Mouse (Mus musculus): ENCODE measurements around the gene Tex9. TPM values are rescaled to one million over a fixed set of nuclear protein-coding genes. Genes with fewer than 3 reads are reported as not detected.
A peak's percentile ranks its signal among the peaks of the same experiment; 100 is the strongest.

The Tex9 gene
- 3.0 and 3.4 TPM in 2 replicates for polyA plus RNA-seq (2012; rRNA removed)

GRCm38 (mm10) chr9:72492194-72492565 is at the start of gene Tex9:
Gene Tex9 (minus strand): TSS chr9:72492212.
- Histone ChIP-seq H3K4me1 (ENCODE audit: control insufficient read depth, insufficient read depth, low read length) (peaks cover 3% of the 10 kb centered on the region; the same call in 1 of the 2 replicates), H3K27ac (ENCODE audit: insufficient read depth, low read depth, low read length) (0 out of 2 replicates have a peak within 1 kb of the TSS, but pooled peaks have one; percentile 13), H3K36me3 (ENCODE audit: control insufficient read depth, insufficient read depth, low read length) (no peaks in the 10 kb centered on the region), H3K4me3 (ENCODE audit: insufficient read depth, low read depth, low read length) (peak within 1 kb of the TSS; percentile 95), H3K27me3 (replicated peaks; ENCODE audit: control insufficient read depth, insufficient read depth, low read length) (no peaks in the 10 kb centered on the region)
- DNase-seq = no peak
- 9% methylated on average over 6 of the region's 6 CpGs for WGBS
- TF ChIP-seq CTCF (conservative IDR thresholded peaks at IDR 0.05; ENCODE audit: insufficient read depth, insufficient read length, low read depth, low read length) (no peak), POLR2A (IDR thresholded peaks at IDR 0.05; ENCODE audit: low read depth, low read length) (no peak)

GRCm38 (mm10) chr9:72537086-72537485 is 45.1 kb upstream of the Tex9 start:
- DNase-seq = peak; percentile 43
- 29% methylated on average over 1 of the region's 1 CpGs for whole genome bisulfite sequencing
- TF ChIP-seq CTCF (conservative IDR thresholded peaks at IDR 0.05; ENCODE audit: insufficient read depth, insufficient read length, low read depth, low read length) = no peak
- no peak for TF ChIP-seq POLR2A (IDR thresholded peaks at IDR 0.05; ENCODE audit: low read depth, low read length)

GRCm38 (mm10) chr9:72535394-72535793 is 43.4 kb upstream of the Tex9 start:
- TF ChIP-seq CTCF (conservative IDR thresholded peaks at IDR 0.05; ENCODE audit: insufficient read depth, insufficient read length, low read depth, low read length) (no peak), POLR2A (IDR thresholded peaks at IDR 0.05; ENCODE audit: low read depth, low read length) (no peak)
- Histone ChIP-seq H3K27ac (ENCODE audit: insufficient read depth, low read depth, low read length) (no peak overlapping the region), H3K27me3 (replicated peaks; ENCODE audit: control insufficient read depth, insufficient read depth, low read length) (no peaks in the 10 kb centered on the region), H3K4me1 (ENCODE audit: control insufficient read depth, insufficient read depth, low read length) (peaks cover 7% of the 10 kb centered on the region; the same call in 1 of the 2 replicates), H3K36me3 (ENCODE audit: control insufficient read depth, insufficient read depth, low read length) (no peaks in the 10 kb centered on the region), H3K4me3 (ENCODE audit: insufficient read depth, low read depth, low read length) (no peak overlapping the region)
- DNase-seq = no peak
- 45% methylated on average over 3 of the region's 3 CpGs for WGBS

More at GRCm38 (mm10) chr9:72537086-72537485, 45.1 kb upstream of the Tex9 start:
- Histone ChIP-seq H3K4me1 (ENCODE audit: control insufficient read depth, insufficient read depth, low read length) (no peaks in the 10 kb centered on the region; the same call in 1 of the 2 replicates), H3K36me3 (ENCODE audit: control insufficient read depth, insufficient read depth, low read length) (no peaks in the 10 kb centered on the region), H3K27me3 (replicated peaks; ENCODE audit: control insufficient read depth, insufficient read depth, low read length) (no peaks in the 10 kb centered on the region), H3K4me3 (ENCODE audit: insufficient read depth, low read depth, low read length) (no peak overlapping the region), H3K27ac (ENCODE audit: insufficient read depth, low read depth, low read length) (no peak overlapping the region)

- no peak for DNase-seq
- Histone ChIP-seq H3K4me1 (ENCODE audit: control insufficient read depth, insufficient read depth, low read length) (peaks cover 7% of the 10 kb centered on the region; the same call in 1 of the 2 replicates), H3K27me3 (replicated peaks; ENCODE audit: control insufficient read depth, insufficient read depth, low read length) (no peaks in the 10 kb centered on the region), H3K4me3 (ENCODE audit: insufficient read depth, low read depth, low read length) (no peak overlapping the region), H3K36me3 (ENCODE audit: control insufficient read depth, insufficient read depth, low read length) (no peaks in the 10 kb centered on the region), H3K27ac (ENCODE audit: insufficient read depth, low read depth, low read length) (no peak overlapping the region)
- TF ChIP-seq POLR2A (IDR thresholded peaks at IDR 0.05; ENCODE audit: low read depth, low read length) = no peak
- no peak for TF ChIP-seq CTCF (conservative IDR thresholded peaks at IDR 0.05; ENCODE audit: insufficient read depth, insufficient read length, low read depth, low read length)
- WGBS = 61% methylated on average over 2 of the region's 2 CpGs
Measured at GRCm38 (mm10) chr9:72534985-72535384, 43.0 kb upstream of the Tex9 start.

GRCm38 (mm10) chr9:72533089-72533415 is 41.0 kb upstream of the Tex9 start:
- H3K4me1 ChIP-seq (ENCODE audit: control insufficient read depth, insufficient read depth, low read length) = peaks cover 7% of the 10 kb centered on the region; the same call in 1 of the 2 replicates
- 0% methylated on average over 2 of the region's 2 CpGs for WGBS
- no peaks in the 10 kb centered on the region for H3K27me3 ChIP-seq (replicated peaks; ENCODE audit: control insufficient read depth, insufficient read depth, low read length)
- peak overlapping the region; percentile 72; the same call in 1 of the 2 replicates for H3K27ac ChIP-seq (ENCODE audit: insufficient read depth, low read depth, low read length)
- DNase-seq = no peak
- peak overlapping the region; percentile 75 for H3K4me3 ChIP-seq (ENCODE audit: insufficient read depth, low read depth, low read length)
- TF ChIP-seq CTCF (conservative IDR thresholded peaks at IDR 0.05; ENCODE audit: insufficient read depth, insufficient read length, low read depth, low read length) = no peak
- no peak for TF ChIP-seq POLR2A (IDR thresholded peaks at IDR 0.05; ENCODE audit: low read depth, low read length)
- H3K36me3 ChIP-seq (ENCODE audit: control insufficient read depth, insufficient read depth, low read length) = no peaks in the 10 kb centered on the region

GRCm38 (mm10) chr9:72532381-72533088 is 40.5 kb upstream of the Tex9 start:
- Histone ChIP-seq H3K27me3 (replicated peaks; ENCODE audit: control insufficient read depth, insufficient read depth, low read length) (no peaks in the 10 kb centered on the region), H3K4me3 (ENCODE audit: insufficient read depth, low read depth, low read length) (peak overlapping the region; percentile 75), H3K4me1 (ENCODE audit: control insufficient read depth, insufficient read depth, low read length) (peaks cover 7% of the 10 kb centered on the region; the same call in 1 of the 2 replicates), H3K27ac (ENCODE audit: insufficient read depth, low read depth, low read length) (peak overlapping the region; percentile 87), H3K36me3 (ENCODE audit: control insufficient read depth, insufficient read depth, low read length) (no peaks in the 10 kb centered on the region)
- TF ChIP-seq POLR2A (IDR thresholded peaks at IDR 0.05; ENCODE audit: low read depth, low read length) = no peak
- no peak for TF ChIP-seq CTCF (conservative IDR thresholded peaks at IDR 0.05; ENCODE audit: insufficient read depth, insufficient read length, low read depth, low read length)
- WGBS = 1% methylated on average over 49 of the region's 55 CpGs
- DNase-seq = peak; percentile 43

- peaks cover 7% of the 10 kb centered on the region; the same call in 1 of the 2 replicates for H3K4me1 ChIP-seq (ENCODE audit: control insufficient read depth, insufficient read depth, low read length)
- H3K4me3 ChIP-seq (ENCODE audit: insufficient read depth, low read depth, low read length) = peak within 1 kb of the TSS; percentile 75
- 2% methylated on average over 63 of the region's 63 CpGs for WGBS
- H3K27me3 ChIP-seq (replicated peaks; ENCODE audit: control insufficient read depth, insufficient read depth, low read length) = no peaks in the 10 kb centered on the region
- DNase-seq = peak; percentile 83
- H3K36me3 ChIP-seq (ENCODE audit: control insufficient read depth, insufficient read depth, low read length) = no peaks in the 10 kb centered on the region
- peak within 1 kb of the TSS; percentile 87 for H3K27ac ChIP-seq (ENCODE audit: insufficient read depth, low read depth, low read length)
- no peak for TF ChIP-seq CTCF (conservative IDR thresholded peaks at IDR 0.05; ENCODE audit: insufficient read depth, insufficient read length, low read depth, low read length)
- no peak for TF ChIP-seq POLR2A (IDR thresholded peaks at IDR 0.05; ENCODE audit: low read depth, low read length)
Measured at GRCm38 (mm10) chr9:72531996-72532380, 40.0 kb upstream of the Tex9 start, which contains the start of gene Rfx7. Gene Rfx7 (plus strand): TSS chr9:72532240.

Data from kidney, adult 2 months (tissue).